Mouse (Mus musculus): ENCODE measurements around the gene Fam185a. TPM values are rescaled to one million over a fixed set of nuclear protein-coding genes. Genes with fewer than 3 reads are reported as not detected.

Fam185a gene
- polyA plus RNA-seq, 1 experiment from 2014 or later: 8.9 TPM

DNA sequence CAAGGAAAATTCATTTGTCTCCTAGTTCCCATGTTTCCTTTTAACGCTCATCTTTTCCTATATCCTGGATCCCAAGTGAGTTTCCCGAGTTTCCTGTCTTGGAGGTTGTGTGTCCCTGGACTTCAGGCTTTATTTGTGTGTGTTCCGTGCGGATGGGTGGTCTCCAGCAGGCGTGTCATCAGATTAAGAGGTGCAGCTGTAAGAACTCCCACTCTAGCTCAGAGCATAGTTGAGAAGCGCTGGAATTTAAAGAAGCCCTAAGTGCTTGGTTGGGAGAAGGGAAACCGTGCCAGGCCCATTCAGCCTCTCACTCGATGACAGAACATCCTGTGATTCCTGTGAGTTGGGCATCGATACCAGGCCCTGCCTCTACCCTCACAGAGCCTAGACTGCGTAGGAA lies 88.6 kb downstream of the Fam185a start:
- Histone ChIP-seq H3K4me3 (ENCODE audit: low read length) (no peak overlapping the region), H3K27me3 (replicated peaks; ENCODE audit: control insufficient read depth, insufficient read depth, low read length) (no peaks in the 10 kb centered on the region), H3K4me2 (ENCODE audit: low read depth, low read length) (no peak overlapping the region), H3K36me3 (ENCODE audit: control insufficient read depth, insufficient read depth, low read length) (no peaks in the 10 kb centered on the region), H3K27ac (ENCODE audit: low read length) (no peak overlapping the region), H3K4me1 (ENCODE audit: control insufficient read depth, insufficient read depth, low read length) (no peaks in the 10 kb centered on the region), H3K9ac (ENCODE audit: low read depth, low read length) (no peak overlapping the region), H3K9me3 (ENCODE audit: control insufficient read depth, low read length) (no peaks in the 10 kb centered on the region)
- peak; percentile 80 for ATAC-seq
- WGBS: 48% methylated on average over 10 of the region's 10 CpGs

DNA sequence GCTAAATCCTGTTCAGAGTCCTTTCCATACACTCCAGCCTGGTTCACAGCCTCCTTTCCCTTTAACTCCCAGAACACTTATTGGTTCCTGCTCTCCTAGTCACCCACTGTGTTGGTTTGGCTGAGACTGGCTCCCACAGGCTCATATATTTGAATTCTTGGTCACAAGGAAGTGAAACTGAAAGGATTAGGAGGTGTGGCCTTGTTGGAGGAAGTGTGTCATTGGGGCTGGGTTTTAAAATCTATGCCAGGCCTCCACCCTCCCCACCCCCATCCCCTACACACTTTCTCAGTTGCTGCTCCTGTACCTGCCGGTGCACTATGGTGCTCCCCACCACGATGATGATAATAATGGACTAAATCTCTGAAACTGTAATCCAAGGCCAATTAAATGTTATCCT lies 92.8 kb downstream of the Fam185a start:
- no peak for ATAC-seq
- H3K4me1 ChIP-seq (ENCODE audit: control insufficient read depth, insufficient read depth, low read length): no peaks in the 10 kb centered on the region
- no peak overlapping the region for H3K4me2 ChIP-seq (ENCODE audit: low read depth, low read length)
- no peak overlapping the region for H3K27ac ChIP-seq (ENCODE audit: low read length)
- no peak overlapping the region for H3K4me3 ChIP-seq (ENCODE audit: low read length)
- no peaks in the 10 kb centered on the region for H3K36me3 ChIP-seq (ENCODE audit: control insufficient read depth, insufficient read depth, low read length)
- WGBS: 87% methylated on average over 2 of the region's 2 CpGs
- no peak overlapping the region for H3K9ac ChIP-seq (ENCODE audit: low read depth, low read length)
- no peaks in the 10 kb centered on the region for H3K27me3 ChIP-seq (replicated peaks; ENCODE audit: control insufficient read depth, insufficient read depth, low read length)
- no peaks in the 10 kb centered on the region for H3K9me3 ChIP-seq (ENCODE audit: control insufficient read depth, low read length)

DNA sequence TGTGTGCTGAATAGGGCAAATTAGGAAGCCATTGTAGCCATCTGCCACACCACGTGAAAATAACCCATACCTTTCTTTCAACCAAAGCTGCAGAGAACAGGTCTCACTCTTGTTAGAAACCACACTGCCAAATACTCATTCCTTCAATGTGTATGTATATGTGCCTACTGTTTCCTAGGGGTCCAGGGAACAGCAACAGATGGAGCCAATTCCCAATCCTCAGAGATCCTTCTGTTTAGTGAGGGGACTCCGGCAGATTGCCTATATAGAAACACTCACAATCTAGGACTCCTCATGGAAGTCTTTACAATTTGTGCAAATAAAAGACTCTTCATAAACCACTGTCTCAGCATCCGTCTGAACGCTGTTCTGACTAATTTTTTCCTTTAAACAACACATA lies 93.4 kb downstream of the Fam185a start:
- H3K4me3 ChIP-seq (ENCODE audit: low read length): no peak overlapping the region
- ATAC-seq: no peak
- no peaks in the 10 kb centered on the region for H3K9me3 ChIP-seq (ENCODE audit: control insufficient read depth, low read length)
- no peaks in the 10 kb centered on the region for H3K4me1 ChIP-seq (ENCODE audit: control insufficient read depth, insufficient read depth, low read length)
- no peak overlapping the region for H3K4me2 ChIP-seq (ENCODE audit: low read depth, low read length)
- H3K9ac ChIP-seq (ENCODE audit: low read depth, low read length): no peak overlapping the region
- no peak overlapping the region for H3K27ac ChIP-seq (ENCODE audit: low read length)
- no peaks in the 10 kb centered on the region for H3K27me3 ChIP-seq (replicated peaks; ENCODE audit: control insufficient read depth, insufficient read depth, low read length)
- 76% methylated on average over 4 of the region's 4 CpGs for WGBS
- no peaks in the 10 kb centered on the region for H3K36me3 ChIP-seq (ENCODE audit: control insufficient read depth, insufficient read depth, low read length)

DNA sequence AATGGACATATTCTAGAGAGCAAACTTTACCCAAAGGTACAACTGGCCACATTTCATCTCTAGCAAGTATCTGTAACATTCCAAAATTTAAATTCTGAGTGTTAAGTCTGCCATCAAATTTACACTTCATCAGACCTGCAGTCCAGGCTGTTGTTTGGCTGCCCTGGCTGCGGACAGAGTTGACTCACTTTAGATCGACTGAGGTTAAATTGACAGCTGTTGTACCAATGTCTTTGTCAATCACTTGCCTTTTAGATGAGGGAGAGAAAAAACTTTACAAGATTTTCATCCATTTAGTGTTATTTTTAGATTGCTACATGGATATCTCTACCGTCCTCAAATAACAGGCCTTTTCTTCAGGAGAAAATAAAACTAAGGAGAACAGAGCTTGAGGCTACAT lies 94.4 kb downstream of the Fam185a start:
- Histone ChIP-seq H3K36me3 (ENCODE audit: control insufficient read depth, insufficient read depth, low read length) (no peaks in the 10 kb centered on the region), H3K27me3 (replicated peaks; ENCODE audit: control insufficient read depth, insufficient read depth, low read length) (no peaks in the 10 kb centered on the region), H3K4me1 (ENCODE audit: control insufficient read depth, insufficient read depth, low read length) (no peaks in the 10 kb centered on the region), H3K9me3 (ENCODE audit: control insufficient read depth, low read length) (no peaks in the 10 kb centered on the region), H3K4me3 (ENCODE audit: low read length) (no peak overlapping the region), H3K9ac (ENCODE audit: low read depth, low read length) (no peak overlapping the region), H3K4me2 (ENCODE audit: low read depth, low read length) (no peak overlapping the region), H3K27ac (ENCODE audit: low read length) (no peak overlapping the region)
- ATAC-seq: no peak
- 82% methylated on average over 3 of the region's 3 CpGs for WGBS

DNA sequence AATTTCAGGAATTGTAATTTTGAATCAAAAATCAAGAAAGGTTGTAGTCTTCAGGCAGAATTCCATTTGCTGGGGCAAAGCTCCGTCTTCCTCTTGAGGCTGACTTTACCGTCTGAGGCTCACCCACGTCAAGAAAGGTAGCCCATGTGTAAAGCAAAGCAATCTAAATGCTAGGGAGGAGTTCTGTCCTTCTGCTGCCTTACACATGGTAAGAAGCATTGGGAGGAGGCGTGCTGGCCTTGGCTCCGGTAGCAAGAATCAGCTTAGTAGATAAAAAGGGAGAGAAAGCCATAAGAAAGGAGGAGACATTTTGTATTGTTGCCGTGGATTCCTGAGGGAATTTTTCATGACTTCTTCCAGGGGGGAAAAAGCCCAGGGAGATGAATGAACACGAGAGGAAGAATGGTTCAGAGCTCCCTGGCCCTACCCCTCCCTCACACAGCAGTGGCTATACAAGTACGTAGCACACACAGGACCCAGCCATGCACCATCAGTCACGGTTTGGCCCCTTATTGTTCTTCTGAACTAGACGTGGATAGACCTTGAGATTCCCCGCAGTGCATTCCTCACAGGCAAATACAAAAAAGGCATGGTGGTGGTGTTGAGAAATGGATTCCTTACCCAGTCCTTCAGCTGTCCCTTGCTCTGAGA lies 102.2 kb downstream of the Fam185a start:
- Histone ChIP-seq H3K36me3 (ENCODE audit: control insufficient read depth, insufficient read depth, low read length) (no peaks in the 10 kb centered on the region), H3K4me2 (ENCODE audit: low read depth, low read length) (no peak overlapping the region), H3K4me1 (ENCODE audit: control insufficient read depth, insufficient read depth, low read length) (no peaks in the 10 kb centered on the region), H3K4me3 (ENCODE audit: low read length) (no peak overlapping the region), H3K27ac (ENCODE audit: low read length) (peak overlapping the region; percentile 82), H3K9me3 (ENCODE audit: control insufficient read depth, low read length) (no peaks in the 10 kb centered on the region), H3K27me3 (replicated peaks; ENCODE audit: control insufficient read depth, insufficient read depth, low read length) (no peaks in the 10 kb centered on the region), H3K9ac (ENCODE audit: low read depth, low read length) (no peak overlapping the region)
- no peak for ATAC-seq
- 67% methylated on average over 11 of the region's 11 CpGs for WGBS

DNA sequence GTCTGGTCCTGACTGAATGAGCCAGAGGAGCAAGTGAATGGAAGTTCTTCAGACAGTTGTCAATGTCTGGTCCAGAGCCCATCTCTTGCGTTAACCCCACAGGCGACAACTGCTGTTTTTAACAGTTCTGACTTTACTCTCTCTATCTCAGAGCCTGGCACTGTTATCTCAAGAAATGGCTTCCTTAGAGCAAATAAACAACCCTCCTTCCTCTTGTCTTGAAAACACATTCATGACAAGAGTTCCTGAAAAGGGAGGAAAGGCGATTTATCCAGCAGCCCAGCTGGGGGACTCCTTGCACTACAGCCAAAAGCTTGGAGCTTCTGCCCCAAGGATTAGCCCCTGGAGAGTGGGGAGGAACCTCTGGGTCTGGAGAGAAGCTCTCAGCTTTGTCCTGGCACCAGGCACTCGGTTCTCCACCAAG lies 102.7 kb downstream of the Fam185a start:
- H3K36me3 ChIP-seq (ENCODE audit: control insufficient read depth, insufficient read depth, low read length): no peaks in the 10 kb centered on the region
- no peaks in the 10 kb centered on the region for H3K27me3 ChIP-seq (replicated peaks; ENCODE audit: control insufficient read depth, insufficient read depth, low read length)
- no peak overlapping the region for H3K4me3 ChIP-seq (ENCODE audit: low read length)
- no peaks in the 10 kb centered on the region for H3K9me3 ChIP-seq (ENCODE audit: control insufficient read depth, low read length)
- peak overlapping the region; percentile 82 for H3K27ac ChIP-seq (ENCODE audit: low read length)
- ATAC-seq: 0 out of 2 replicates have a peak, but pooled peaks have one; percentile 42
- H3K4me1 ChIP-seq (ENCODE audit: control insufficient read depth, insufficient read depth, low read length): no peaks in the 10 kb centered on the region
- no peak overlapping the region for H3K9ac ChIP-seq (ENCODE audit: low read depth, low read length)
- H3K4me2 ChIP-seq (ENCODE audit: low read depth, low read length): no peak overlapping the region
- 59% methylated on average over 4 of the region's 4 CpGs for WGBS

DNA sequence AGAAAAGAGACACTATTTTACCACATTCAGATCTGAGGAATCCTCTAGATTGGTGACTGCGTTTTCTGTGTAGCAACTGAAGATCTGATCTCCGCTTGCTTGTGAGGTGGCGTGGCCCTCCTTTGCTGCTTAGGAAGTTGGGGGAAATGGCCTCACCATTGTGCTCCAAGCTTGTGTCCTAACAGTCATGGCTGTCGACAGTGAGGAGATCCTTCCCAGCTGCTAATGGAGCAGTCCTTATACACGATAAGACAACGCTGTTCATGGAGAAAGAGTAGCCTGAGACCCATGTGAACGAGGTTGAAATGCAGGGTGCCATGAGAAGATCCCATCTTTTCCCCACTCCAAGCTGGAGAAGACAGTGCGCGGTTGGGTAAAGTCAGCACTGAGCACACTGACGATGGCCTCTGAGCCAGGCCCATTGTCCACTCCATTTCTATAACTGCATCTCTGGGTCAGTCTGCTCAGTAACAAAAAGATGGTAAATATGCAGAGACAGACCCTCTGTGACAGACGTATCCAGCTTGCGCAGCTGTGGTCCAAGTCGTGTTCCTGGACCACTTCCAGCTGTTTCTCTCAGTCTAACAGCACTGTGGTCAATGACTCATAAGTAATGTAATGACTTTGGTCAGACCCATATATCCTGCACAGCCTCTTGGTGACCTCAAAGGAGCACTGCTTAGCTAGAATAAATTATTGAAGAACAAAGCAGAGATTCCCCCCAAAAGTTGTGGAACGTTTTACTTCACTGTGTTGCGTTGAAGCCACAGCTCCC lies 103.5 kb downstream of the Fam185a start:
- no peak overlapping the region for H3K4me2 ChIP-seq (ENCODE audit: low read depth, low read length)
- no peak overlapping the region for H3K4me3 ChIP-seq (ENCODE audit: low read length)
- no peaks in the 10 kb centered on the region for H3K36me3 ChIP-seq (ENCODE audit: control insufficient read depth, insufficient read depth, low read length)
- WGBS: 68% methylated on average over 15 of the region's 15 CpGs
- no peak overlapping the region for H3K9ac ChIP-seq (ENCODE audit: low read depth, low read length)
- ATAC-seq: peak; percentile 90
- H3K27me3 ChIP-seq (replicated peaks; ENCODE audit: control insufficient read depth, insufficient read depth, low read length): no peaks in the 10 kb centered on the region
- H3K4me1 ChIP-seq (ENCODE audit: control insufficient read depth, insufficient read depth, low read length): no peaks in the 10 kb centered on the region
- H3K9me3 ChIP-seq (ENCODE audit: control insufficient read depth, low read length): no peaks in the 10 kb centered on the region
- peak overlapping the region; percentile 82 for H3K27ac ChIP-seq (ENCODE audit: low read length)

DNA sequence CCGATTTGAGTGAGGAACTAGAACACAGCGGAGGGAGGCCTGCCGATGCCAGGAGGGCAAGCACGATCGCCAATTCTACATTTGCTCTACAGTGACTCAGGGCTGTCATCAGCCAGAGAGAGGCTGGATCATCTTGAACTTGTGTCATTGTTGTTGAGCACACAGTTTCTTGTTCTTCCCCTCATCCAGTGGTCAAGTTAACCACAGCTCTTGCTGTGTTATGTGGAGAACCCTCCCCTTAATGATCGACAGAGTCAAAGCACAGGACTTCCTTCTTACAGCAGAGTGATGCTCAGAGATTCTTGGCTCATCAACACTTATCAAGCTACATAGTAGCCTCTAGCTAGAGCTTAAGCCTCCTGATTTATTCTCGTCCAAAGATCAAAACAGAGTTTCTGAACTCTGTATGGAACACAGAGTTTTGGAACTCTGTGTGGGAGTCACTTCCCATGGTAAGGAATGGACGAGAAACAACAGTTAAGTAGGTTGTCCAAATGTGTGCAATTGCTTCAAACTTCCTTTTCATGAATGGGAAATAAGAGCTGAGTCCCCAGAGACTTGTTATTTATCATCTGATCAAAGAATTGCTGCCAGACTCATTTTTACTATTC lies 104.5 kb downstream of the Fam185a start:
- no peak for ATAC-seq

More for the DNA sequence above, 104.5 kb downstream of the Fam185a start:
- H3K27me3 ChIP-seq (replicated peaks; ENCODE audit: control insufficient read depth, insufficient read depth, low read length): no peaks in the 10 kb centered on the region
- WGBS: 83% methylated on average over 8 of the region's 8 CpGs
- no peaks in the 10 kb centered on the region for H3K4me1 ChIP-seq (ENCODE audit: control insufficient read depth, insufficient read depth, low read length)
- H3K36me3 ChIP-seq (ENCODE audit: control insufficient read depth, insufficient read depth, low read length): no peaks in the 10 kb centered on the region
- 0 out of 2 replicates have a peak overlapping the region, but pooled peaks have one; percentile 21 for H3K27ac ChIP-seq (ENCODE audit: low read length)
- no peak overlapping the region for H3K4me2 ChIP-seq (ENCODE audit: low read depth, low read length)
- no peak overlapping the region for H3K4me3 ChIP-seq (ENCODE audit: low read length)
- no peaks in the 10 kb centered on the region for H3K9me3 ChIP-seq (ENCODE audit: control insufficient read depth, low read length)
- H3K9ac ChIP-seq (ENCODE audit: low read depth, low read length): no peak overlapping the region
